Mouse (Mus musculus): ENCODE results near the gene AI464131. TPM values are rescaled to one million over a fixed set of nuclear protein-coding genes. Genes with fewer than 3 reads are reported as not detected.

AI464131 gene
- 0.50 and 0.59 TPM in 2 replicates for polyA plus RNA-seq (2012; rRNA removed)

GRCm38 (mm10) chr4:41502986-41503412, at the start of gene AI464131:
Gene AI464131, minus strand, starts transcription at chr4:41503076.

GRCm38 (mm10) chr4:41517233-41517632, 14.4 kb upstream of the AI464131 start, which contains the start of gene 1110017D15Rik:
Gene 1110017D15Rik, minus strand, starts transcription at chr4:41517333.

GRCm38 (mm10) chr4:41464345-41465286, 38.3 kb downstream of the AI464131 start, which contains the start of the genes Kif24 and Nudt2:
Gene Kif24, minus strand, starts transcription at chr4:41464887.
Gene Nudt2, plus strand, starts transcription at chr4:41465151.

Other genes starting within 250 kb of the AI464131 start
- 13.7 and 19.4 TPM in 2 replicates for gene Ubap2, start 227.9 kb downstream of the AI464131 start, polyA plus RNA-seq (2012; rRNA removed)
- gene Dcaf12, start 188.2 kb downstream of the AI464131 start, polyA plus RNA-seq (2012; rRNA removed): 27.9 and 35.3 TPM in 2 replicates
- 16.5 and 18.8 TPM in 2 replicates for gene Ubap1, start 154.1 kb downstream of the AI464131 start, polyA plus RNA-seq (2012; rRNA removed)
- gene Kif24, start 38.2 kb downstream of the AI464131 start, polyA plus RNA-seq (2012; rRNA removed): 3.6 and 4.6 TPM in 2 replicates
- 14.3 and 14.6 TPM in 2 replicates for gene Nudt2, start 37.9 kb downstream of the AI464131 start, polyA plus RNA-seq (2012; rRNA removed)
- not detected in 2 replicates for gene 1110017D15Rik, start 14.3 kb upstream of the AI464131 start, polyA plus RNA-seq (2012; rRNA removed)
- 1.6 and 1.8 TPM in 2 replicates for gene Fam219a, start 66.5 kb upstream of the AI464131 start, polyA plus RNA-seq (2012; rRNA removed)
- gene Dnaic1, start 66.7 kb upstream of the AI464131 start, polyA plus RNA-seq (2012; rRNA removed): 1.3 and 1.6 TPM in 2 replicates
- gene Enho, start 137.2 kb upstream of the AI464131 start, polyA plus RNA-seq (2012; rRNA removed): 1.1 and 1.3 TPM in 2 replicates
- 0.69 and 0.75 TPM in 2 replicates for gene Cntfr, start 194.0 kb upstream of the AI464131 start, polyA plus RNA-seq (2012; rRNA removed)
- 13.2 and 13.6 TPM in 2 replicates for gene Il11ra1, start 196.9 kb upstream of the AI464131 start, polyA plus RNA-seq (2012; rRNA removed)
- 22.3 and 26.0 TPM in 2 replicates for gene Rpp25l, start 210.5 kb upstream of the AI464131 start, polyA plus RNA-seq (2012; rRNA removed)
- 37.2 and 43.0 TPM in 2 replicates for gene Dctn3, start 220.1 kb upstream of the AI464131 start, polyA plus RNA-seq (2012; rRNA removed)
- gene Arid3c, start 228.1 kb upstream of the AI464131 start, polyA plus RNA-seq (2012; rRNA removed): not detected in 2 replicates